Mouse (Mus musculus) lung, postnatal 36 days (tissue): ENCODE data around the gene Csdc2.
"Not testable (repeated sequence)": the region's sequence is repeated elsewhere in the genome, so short reads cannot be mapped to it uniquely, and the experiment has no call there.

Experiments
- DNase-seq: peaks from one replicate; pipeline ENCODE4 v3.0.0; 2022; ENCODE audit warnings: mixed read lengths

Csdc2 gene

DNA sequence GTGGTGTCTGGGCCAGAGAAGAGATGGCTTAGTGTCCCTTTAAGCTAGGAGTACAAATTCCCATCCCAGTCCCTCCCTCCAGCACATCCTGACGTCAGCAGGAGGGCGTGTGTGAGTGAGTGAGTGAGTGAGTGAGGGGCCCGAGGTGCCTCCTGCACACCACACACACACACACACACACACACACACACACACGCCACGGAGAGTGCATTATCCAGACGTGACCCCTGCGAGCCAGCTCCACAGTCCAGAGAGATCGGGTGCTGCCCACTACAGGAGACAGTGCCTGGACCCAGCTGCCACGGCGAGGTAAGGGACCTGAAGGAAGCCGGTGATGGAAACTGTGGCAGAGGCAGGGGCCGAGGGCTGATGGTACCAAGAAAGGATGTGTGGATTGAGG lies at the start of gene Csdc2:
Csdc2 (plus strand) TSS at position 81 of the 400 bp plus-strand sequence.
- DNase-seq, result peak; percentile 52

GRCm38 (mm10) chr15:81886795-81887550 lies 49.6 kb upstream of the Csdc2 start:
- peak; percentile 58 for DNase-seq

DNA sequence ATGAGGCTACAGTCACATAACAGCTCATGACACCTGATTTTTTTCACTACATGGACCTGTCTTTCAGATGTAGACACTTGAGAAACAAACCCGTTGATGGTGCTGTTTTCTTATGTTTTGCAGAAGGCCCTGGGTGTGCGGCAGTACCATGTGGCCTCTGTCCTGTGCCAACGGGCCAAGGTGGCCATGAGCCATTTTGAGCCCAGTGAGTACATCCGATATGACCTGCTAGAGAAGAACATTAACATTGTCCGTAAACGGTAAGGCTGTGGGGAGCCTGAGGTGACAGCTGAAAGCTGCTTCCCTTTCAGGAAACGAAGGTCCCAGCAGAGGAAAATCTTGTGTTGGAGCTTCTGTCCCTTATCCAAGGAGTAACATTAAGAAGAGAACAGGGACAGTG lies 47.4 kb upstream of the Csdc2 start:
- no peak for DNase-seq

- no peak for DNase-seq
Observed at GRCm38 (mm10) chr15:81891140-81891802, 45.3 kb upstream of the Csdc2 start.

- DNase-seq, result no peak
Observed at GRCm38 (mm10) chr15:81891822-81892580, 44.6 kb upstream of the Csdc2 start.

DNA sequence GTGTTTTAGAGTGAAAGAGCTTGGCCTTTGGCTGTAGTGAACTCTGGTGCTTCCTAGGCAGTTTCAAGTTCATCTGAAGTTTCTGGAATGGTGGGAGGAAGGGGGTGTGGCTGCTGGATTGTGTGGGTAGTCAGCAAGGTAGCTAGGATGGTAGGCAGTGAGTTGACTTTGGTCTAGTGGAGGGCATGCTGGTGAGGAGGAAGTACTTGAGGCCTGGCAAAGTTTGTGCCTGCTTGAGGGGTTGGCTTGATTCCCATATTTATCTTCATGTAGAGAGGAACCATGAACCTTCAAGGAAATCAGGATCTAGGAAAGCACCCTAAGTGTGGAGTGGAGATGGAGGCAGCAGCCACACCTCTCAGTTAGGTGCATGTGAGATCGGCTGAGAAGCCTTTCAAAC lies 42.6 kb upstream of the Csdc2 start:
- DNase-seq, result peak; percentile 90

GRCm38 (mm10) chr15:81896407-81896806 lies 40.2 kb upstream of the Csdc2 start:
- no peak for DNase-seq

DNA sequence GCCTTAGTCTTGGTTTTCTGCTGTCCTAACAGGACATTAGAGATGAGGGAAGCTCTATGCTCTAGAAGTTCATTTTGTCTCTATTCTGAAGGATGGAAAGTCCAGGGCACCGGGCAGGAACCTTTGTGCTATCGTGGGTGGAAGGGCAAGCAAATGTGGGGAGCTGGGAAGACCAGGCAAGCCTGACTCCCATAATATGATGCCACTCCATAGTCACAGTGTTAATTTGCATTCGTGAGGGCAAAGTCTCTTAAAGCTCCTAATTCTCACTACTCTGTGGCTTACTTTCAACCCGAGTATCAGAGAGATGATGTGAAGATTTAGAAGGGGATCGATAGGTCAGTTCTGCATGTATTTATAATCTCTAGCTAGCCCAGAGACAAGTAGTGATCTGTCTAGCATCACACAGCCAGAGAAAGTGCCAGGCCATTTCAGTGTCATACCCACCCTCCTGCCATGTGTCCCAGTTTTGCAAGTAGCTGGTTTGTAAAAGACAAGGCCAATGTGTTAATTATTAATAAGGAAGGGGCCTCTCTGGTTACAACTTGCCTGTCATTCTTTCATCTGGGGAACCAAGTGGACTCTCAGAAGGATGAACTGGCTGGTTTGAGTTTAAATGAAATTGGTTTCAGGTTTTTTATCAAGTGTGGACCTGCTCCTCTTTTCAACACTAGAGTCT lies 38.8 kb upstream of the Csdc2 start:
- DNase-seq, result no peak

- DNase-seq, result no peak
Observed at GRCm38 (mm10) chr15:81898751-81899150, 37.8 kb upstream of the Csdc2 start.

DNA sequence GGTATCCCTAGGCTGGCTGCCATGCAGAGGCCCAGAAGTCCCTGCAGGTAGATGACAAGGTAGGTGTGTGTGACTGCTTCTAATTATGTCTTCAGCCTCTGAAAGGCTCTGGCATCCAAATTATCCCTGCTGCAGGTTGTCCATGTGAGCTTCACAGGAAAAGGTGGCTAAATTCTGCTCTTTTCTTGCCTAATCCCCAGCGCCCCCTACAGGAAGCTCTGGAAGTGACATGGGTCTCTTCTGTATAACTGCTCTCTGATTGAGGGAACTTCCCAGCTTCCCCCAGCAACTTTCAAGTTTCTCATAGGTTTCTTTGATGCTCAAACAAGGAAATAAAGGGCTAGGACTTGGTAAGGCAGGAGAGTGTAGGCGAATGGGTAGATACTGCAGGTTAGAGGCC lies 31.6 kb upstream of the Csdc2 start:
- peak; percentile 92 for DNase-seq

GRCm38 (mm10) chr15:81907953-81908352 lies 28.6 kb upstream of the Csdc2 start:
- peak; percentile 22 for DNase-seq

- DNase-seq, result not testable (repeated sequence)
Observed at GRCm38 (mm10) chr15:81908767-81909166, 27.8 kb upstream of the Csdc2 start.

- DNase-seq, result no peak
Observed at GRCm38 (mm10) chr15:81912498-81912897, 24.1 kb upstream of the Csdc2 start.

- no peak for DNase-seq
Observed at GRCm38 (mm10) chr15:81914668-81915067, 21.9 kb upstream of the Csdc2 start.

DNA sequence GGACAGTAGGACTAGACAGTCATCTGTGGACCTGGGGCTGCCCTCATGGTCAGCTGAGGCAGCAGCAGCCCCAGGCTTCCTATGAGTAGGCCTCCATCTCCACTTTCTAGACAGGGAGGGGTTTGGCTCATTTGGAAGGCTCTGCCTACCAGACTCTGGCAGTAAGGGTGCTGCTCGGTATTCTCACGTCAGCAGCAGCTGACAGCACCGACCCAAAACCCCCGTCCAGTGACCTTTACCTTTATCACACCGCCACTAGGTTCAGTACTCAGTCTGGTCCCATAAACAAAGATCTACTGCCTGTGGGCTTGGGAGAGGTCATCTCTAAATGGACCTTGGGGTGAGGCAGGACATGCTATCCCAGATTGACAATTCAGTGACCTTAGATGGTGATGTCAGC lies 20.9 kb upstream of the Csdc2 start:
- DNase-seq, result no peak

GRCm38 (mm10) chr15:81917201-81917600 lies 19.4 kb upstream of the Csdc2 start:
- no peak for DNase-seq

DNA sequence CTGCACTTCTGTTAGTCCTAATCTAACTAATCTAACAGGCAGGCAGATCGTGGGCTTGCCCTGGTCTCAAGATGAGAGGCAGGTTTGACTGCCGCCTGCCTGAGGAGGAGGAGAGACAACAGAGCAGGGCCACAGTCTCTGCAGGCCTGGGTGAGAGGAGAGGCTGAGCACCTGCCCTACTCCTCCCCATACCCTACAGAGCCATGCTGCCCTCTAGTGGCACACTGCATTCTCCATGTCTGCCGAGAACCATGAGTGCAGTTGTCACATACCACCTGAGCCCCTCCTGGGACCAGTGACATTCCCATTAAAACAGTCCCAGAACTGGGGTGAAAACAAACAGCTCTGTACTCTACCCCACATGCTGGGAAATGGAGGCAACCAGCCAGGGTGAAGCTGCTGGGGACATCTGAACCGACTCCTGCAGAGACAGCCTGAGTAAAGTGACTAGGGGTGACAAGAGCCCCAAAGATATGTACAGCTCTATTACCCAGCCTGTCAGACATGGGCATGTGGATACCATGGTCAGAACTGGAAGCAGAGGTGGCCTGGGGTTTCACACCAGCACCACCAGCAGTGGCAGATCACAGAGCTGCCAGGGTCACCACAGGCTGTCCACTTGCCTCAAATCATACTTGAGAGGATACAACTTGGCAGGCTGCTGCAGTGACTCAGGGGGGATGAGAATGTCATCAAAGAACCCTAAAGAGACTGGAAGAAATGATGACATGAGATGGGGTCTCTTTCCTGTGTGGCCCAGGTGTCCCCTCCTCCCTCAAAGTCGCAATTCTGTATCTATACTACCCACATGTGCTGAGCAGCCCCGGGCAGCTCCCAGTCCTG lies 18.7 kb upstream of the Csdc2 start:
- DNase-seq, result peak; percentile 84

- DNase-seq, result no peak
Observed at GRCm38 (mm10) chr15:81919062-81919461, 17.5 kb upstream of the Csdc2 start.

GRCm38 (mm10) chr15:81920546-81921217 lies 15.9 kb upstream of the Csdc2 start:
- DNase-seq, result no peak

DNA sequence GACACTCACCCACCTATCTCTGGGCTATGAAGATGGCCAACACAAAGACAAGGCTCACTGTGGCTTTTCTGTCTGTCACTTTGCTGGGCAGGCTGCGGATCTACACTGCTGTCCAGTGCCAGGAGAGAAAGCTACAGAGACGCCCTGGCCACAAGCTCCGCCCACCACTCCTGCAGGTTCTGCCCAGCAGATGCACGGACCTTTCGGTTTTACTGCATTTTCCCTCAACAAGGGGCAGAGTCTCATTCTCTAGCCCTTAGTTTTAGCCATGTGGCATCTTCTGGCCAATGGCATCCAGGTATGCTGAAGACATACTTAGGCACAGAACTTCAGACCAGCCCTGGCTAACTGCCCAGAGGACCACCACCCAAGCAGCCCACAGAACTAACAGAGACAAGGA lies 15.3 kb upstream of the Csdc2 start:
- DNase-seq, result peak; percentile 25

GRCm38 (mm10) chr15:81924933-81925332 lies 11.6 kb upstream of the Csdc2 start:
- DNase-seq, result no peak
